Mouse (Mus musculus) heart, postnatal 4 days (tissue): ENCODE measurements around the gene Parp2. TPM values are rescaled to one million over a fixed set of nuclear protein-coding genes. Genes with fewer than 3 reads are reported as not detected.
"Not testable (repeated sequence)": the region's sequence is repeated elsewhere in the genome, so short reads cannot be mapped to it uniquely, and the experiment has no call there.

Experiments
- DNase-seq: peaks from one replicate; pipeline ENCODE4 v3.0.0; 2021
- total RNA-seq, 2 experiments: library from RNA; stranded (reverse); gene quantifications; 2 replicates each; pipeline ENCODE4 v1.2.3; 2021

The Parp2 gene
- total RNA-seq, 2 experiments from 2014 or later, result 25.5 to 26.8 TPM

DNA sequence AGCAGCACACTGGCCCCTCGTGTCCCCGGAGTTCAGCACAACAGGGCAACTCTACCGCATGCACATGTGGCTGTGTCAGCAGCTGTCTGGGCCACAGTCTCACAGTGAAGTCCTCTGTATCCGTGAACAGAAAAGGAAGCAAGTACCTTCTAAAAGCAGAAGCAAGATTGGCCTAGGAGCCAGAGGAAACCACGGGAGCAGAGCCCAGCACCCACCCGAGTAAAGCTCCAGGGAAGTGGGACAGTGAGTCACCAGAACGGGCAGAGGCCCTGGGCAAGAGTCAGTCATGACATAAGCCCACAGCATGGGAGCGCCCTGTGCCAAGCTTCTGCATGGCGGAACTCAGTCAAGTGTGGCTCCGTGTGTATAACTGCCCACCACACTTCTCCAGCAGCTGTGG is 26.3 kb downstream of the Parp2 start:
- DNase-seq, result no peak

DNA sequence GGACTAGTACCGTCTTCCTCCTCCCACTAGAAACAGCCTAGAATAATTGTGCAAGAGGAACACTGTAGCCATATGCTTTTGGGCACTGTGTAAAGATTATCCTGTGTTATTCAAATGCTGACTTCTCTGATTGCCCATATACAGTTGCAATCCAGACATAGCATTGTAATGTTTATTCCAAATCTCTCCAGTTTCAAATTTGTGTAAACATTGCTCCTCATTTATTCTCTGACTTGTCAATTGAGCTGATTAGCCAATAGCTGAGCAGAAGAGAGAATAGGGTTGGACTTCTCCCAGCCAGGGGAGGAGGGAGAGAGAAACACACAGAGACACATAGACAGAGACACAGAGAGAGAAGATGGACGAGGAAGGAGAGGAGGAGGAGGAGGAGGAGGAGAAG is 26.8 kb downstream of the Parp2 start:
- DNase-seq, result no peak

DNA sequence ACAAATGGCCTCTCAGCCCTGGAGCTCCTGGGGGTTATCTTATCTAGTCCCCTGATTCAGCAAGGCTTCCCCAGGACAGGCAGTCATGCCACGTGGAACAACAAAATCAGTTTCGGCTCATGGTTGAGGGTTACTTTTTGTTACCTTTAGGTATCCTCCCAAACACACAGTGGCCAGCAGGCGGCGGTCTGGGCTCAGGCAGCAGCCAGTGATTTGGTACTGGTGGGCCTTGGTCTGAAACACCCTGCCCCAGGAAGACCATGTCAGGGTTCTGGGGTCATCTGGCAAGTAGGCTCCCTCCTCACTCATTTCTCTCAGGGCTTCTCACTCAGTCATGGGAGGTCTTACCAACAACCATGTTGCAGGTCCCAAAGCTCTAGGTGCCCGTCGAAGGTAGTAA is 29.6 kb downstream of the Parp2 start:
- peak; percentile 38 for DNase-seq

DNA sequence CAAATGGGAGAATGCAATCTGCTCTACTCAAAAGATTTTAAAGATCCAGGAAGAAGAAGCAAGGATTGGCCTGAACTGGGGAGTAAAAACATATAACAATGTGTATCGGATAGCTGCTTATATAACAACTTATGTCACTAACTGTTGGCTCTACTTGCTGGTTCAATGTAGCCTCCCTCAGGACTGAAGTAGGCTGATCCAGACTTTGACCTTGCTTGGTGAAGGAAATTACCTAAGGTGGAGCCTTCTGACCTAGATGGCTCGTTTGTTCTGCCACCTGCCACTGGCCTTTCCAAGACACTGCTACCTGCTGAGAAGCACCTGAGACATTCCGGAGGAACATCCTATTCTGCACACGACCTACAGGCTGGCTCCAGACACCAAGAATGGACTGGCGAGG is 48.1 kb downstream of the Parp2 start:
- no peak for DNase-seq

DNA sequence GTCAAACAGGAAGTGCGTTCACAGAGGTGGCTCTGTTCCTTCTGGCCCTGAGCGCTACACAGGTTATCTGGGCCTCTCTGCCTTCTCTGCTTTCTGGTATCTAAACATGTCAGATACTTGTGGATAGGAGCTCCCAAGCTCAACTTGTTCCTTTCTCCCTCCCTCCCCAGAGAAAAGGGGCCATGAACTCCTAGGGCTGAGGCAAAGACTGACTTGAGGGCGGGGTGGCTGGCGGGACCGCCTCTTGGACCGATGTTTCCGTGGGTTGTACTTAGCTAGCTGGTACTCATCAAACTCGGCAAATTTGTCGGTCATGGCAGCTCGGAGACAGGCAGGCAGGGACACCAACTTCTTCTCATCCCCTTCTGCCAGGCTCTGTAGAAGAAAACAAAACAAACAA is 55.0 kb downstream of the Parp2 start:
- DNase-seq, result no peak

DNA sequence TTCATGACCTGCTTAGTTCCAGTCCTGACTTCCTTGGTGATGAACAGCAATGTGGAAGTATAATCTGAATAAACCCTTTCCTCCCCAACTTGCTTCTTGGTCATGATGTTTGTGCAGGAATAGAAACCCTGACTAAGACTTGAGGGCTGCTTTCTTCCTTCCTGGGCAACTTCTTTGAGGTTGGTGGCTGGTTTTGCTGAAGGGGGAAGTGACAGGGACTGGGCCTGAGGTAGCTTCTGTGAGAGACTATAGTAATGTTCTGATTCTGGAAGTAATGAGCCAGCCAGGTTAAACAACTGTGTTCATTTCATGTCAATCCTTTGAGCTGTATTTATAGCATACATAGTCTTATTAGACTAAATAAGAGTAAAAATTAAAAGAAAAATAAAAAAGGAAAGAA is 57.4 kb downstream of the Parp2 start:
- DNase-seq, result not testable (repeated sequence)

DNA sequence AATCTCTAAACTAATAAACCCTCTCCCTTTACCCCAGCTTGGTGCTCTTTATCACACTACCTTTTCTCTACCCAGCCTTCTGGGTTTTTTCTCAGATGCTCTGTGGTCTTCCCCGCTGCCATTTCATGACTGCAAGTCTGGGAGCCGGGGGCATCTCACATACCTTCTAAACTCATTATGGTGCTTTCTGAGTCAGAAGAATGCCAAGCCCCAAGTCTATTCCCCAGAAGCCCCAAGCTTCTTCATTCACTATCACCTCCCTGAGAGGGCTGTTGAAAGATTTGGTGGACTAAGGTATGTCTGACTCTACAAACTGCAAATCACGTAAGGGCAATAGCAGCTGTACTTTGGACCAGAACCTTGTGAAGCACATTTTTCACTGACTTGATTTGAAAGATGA is 59.3 kb downstream of the Parp2 start:
- no peak for DNase-seq

DNA sequence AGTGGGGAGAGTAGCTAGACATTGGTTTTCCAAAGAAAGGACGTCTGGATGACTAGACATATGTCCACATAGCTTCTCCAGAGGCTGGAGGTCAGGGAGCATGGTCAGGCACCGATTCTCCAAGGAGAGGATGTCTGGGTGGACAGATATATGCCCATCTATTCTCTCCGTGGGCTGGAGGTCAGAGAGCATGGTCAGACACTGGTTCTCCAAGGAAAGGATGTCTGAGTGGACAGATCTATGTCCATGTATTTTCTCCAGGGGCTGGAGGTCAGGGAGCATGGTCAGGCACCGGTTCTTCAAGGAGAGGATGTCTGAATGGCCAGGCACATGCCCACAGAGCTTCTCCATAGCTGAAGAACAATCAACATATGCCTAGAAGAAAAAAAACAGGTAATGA is 60.6 kb downstream of the Parp2 start:
- DNase-seq, result no peak

DNA sequence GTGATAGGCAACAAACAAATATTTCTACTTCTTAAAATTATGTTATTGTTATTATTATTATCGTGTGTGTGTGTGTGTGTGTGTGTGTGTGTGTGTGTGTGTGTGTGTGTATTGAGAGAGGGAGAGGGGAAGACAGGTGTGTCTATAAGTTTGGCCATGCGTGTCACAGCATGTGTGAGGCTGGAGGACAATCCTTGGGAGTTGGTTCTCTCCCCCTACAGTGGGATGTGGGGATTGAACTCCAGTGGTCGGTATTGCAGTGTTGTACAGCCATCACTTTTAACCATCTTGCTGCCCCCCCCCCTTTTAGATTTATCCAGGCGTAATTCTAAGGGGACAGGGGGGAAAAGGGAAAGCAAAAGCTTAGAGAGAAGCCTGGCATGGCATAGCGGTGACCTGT is 61.0 kb downstream of the Parp2 start:
- DNase-seq, result no peak

DNA sequence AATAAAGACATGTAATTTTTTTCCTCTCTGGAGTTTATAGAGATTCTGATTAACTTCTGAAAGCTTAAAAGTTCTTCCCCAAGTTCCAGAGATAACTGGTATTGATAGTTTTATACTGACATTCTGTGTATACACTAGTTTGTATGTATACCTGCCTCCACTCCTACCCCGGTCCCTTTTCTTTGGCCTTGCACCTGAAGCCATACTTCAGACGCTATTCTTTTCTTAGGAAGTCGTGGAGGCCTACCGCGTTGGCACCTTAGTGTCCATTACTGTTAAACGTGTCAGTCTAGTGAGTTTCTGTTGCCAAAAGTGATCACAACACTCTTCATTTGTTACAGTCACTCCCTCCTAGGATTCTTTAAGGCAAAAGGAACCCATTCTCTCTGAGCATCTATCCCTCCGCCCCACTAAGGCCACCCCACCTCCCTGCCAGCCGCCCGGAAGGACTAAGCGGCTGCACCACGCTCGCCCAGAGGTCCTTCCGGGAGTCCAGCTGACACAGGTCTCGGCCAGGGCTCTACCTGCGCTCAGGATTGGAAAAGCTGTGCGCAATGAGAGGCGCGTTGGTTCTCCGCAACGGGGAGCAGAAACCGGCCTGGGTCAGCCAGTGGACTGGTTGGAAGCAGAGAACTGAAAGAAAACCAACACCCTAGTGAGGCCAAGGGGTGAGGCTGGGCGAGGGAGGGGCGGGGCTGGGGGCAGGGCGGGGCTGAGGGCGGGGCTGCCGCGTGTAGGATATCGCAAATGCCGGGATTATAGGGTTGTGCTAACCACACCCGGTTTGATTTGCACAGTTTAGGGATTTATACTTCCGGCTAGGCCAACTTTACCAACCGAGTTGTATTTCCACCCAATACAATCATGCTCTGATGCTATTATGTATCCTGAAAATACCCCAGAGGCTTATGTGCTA is 62.5 kb downstream of the Parp2 start, which contains the start of gene Tep1:
Tep1 (minus strand) TSS at position 672 of the 916 bp plus-strand sequence.
- DNase-seq, result peak; percentile 79

DNA sequence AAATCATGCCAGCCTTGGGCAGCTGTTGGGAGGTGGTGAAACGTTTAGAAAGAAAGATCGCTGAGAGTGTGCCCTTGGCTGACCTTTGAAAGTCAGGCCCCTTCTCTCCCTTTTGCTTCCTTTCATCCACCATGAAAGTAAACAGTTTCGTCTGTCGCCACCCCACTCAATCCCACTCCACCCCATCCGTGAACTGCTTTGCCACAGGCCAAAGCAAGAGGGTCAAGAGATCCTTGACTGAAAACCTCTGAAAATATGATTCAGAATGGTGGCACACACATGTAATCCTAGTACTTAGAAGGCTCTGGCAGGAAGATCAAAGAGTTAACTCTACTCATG is 63.1 kb downstream of the Parp2 start:
- no peak for DNase-seq

Other genes starting within 250 kb of the Parp2 start
- gene Olfr744, start 193.0 kb upstream of the Parp2 start, total RNA-seq, result not detected
- gene Olfr745, start 168.5 kb upstream of the Parp2 start, total RNA-seq, result not detected
- not detected for gene Olfr746, start 160.8 kb upstream of the Parp2 start, total RNA-seq
- gene Olfr747, start 114.6 kb upstream of the Parp2 start, total RNA-seq, result not detected
- gene Olfr748, start 100.5 kb upstream of the Parp2 start, total RNA-seq, result not detected
- not detected for gene Olfr749, start 62.7 kb upstream of the Parp2 start, total RNA-seq
- gene Ttc5, start 22.3 kb upstream of the Parp2 start, total RNA-seq, result 10 to 100 TPM; 30.7 to 31.2 TPM
- gene Ccnb1ip1, start 109 bp upstream of the Parp2 start, total RNA-seq, result under 1 TPM in 1 of 2 experiments, not detected in 1; 0.18 TPM
- 10 to 100 TPM in 1 of 2 experiments, 1 to 10 TPM in 1; 9.3 to 12.3 TPM for gene Tep1, start 62.7 kb downstream of the Parp2 start, total RNA-seq
- 1 to 10 TPM in 1 of 2 experiments, under 1 TPM in 1; 0.86 to 1.1 TPM for gene Klhl33, start 89.7 kb downstream of the Parp2 start, total RNA-seq
- 10 to 100 TPM; 64.2 to 65.8 TPM for gene Osgep, start 117.1 kb downstream of the Parp2 start, total RNA-seq
- gene Apex1, start 117.1 kb downstream of the Parp2 start, total RNA-seq, result 10 to 100 TPM; 49.5 to 52.9 TPM
- gene Pip4p1, start 123.0 kb downstream of the Parp2 start, total RNA-seq, result 10 to 100 TPM; 25.7 to 27.2 TPM
- 10 to 100 TPM; 11.1 to 13.9 TPM for gene Pnp, start 123.2 kb downstream of the Parp2 start, total RNA-seq
- 10 to 100 TPM; 11.1 to 15.0 TPM for gene Gm49342, start 136.7 kb downstream of the Parp2 start, total RNA-seq
- 1 to 10 TPM in 1 of 2 experiments, under 1 TPM in 1; 0.81 to 1.2 TPM for gene Pnp2, start 148.2 kb downstream of the Parp2 start, total RNA-seq
- gene Rnase10, start 199.9 kb downstream of the Parp2 start, total RNA-seq, result under 1 TPM in 1 of 2 experiments, not detected in 1; 0.17 TPM
- gene Rnase9, start 234.0 kb downstream of the Parp2 start, total RNA-seq, result not detected
- gene Rnase11, start 242.3 kb downstream of the Parp2 start, total RNA-seq, result not detected
- gene Rnase12, start 249.8 kb downstream of the Parp2 start, total RNA-seq, result not detected